Mouse (Mus musculus): Measurements from ENCODE around the gene Nabp2. TPM values are rescaled to one million over a fixed set of nuclear protein-coding genes. Genes with fewer than 3 reads are reported as not detected.

Gene Nabp2
- polyA plus RNA-seq (2015; fragmentation: Nextera tagmentation; extraction: Ambion mirVana) = 51.6 and 55.2 TPM in 2 replicates

DNA sequence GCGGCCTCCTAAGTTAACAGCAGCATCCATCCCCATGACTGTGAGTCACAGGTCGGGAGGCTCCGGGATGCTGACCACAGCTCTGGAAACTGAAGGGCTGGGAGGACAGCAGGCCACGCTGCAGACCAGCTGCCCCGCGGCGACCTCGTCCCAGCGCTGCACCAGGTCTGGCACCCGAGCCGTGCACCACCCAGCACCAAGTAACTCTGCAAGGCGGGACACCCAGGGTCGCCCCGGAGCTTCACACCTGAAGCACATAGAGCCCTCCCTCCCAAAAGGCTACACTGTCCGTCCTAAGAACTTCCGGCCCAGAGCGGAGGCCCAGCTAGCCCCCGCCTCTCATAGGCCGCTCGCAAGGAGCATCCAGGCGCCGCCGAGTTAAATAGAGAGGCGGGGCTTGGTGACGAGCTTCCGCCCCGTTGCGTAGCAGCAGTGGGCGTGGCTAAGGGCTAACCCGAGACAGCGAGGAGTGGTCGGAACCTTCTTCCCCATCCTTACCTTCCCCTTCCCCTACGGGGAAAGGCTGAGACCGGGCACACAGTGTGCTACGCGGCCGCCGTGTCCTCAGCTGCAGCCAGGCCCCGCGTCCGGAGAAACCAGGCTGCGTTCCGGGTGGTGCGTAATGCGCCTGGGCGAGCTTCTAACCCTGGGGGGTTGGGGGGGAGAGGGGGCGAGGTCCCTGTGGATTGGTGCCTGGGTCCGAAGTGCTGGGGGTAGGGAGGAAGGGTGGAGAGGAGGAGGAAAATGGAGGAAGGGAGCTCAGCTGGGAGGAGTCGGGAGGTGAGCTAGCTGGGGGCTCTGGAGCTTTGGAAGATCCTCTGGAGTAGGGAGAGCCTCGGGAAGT is at the start of gene Nabp2, which contains the start of gene Rnf41:
Gene Nabp2, minus strand, starts transcription at position 282 of the 844 bp plus-strand sequence.
Gene Rnf41, plus strand, starts transcription at position 447 of the 844 bp plus-strand sequence.

DNA sequence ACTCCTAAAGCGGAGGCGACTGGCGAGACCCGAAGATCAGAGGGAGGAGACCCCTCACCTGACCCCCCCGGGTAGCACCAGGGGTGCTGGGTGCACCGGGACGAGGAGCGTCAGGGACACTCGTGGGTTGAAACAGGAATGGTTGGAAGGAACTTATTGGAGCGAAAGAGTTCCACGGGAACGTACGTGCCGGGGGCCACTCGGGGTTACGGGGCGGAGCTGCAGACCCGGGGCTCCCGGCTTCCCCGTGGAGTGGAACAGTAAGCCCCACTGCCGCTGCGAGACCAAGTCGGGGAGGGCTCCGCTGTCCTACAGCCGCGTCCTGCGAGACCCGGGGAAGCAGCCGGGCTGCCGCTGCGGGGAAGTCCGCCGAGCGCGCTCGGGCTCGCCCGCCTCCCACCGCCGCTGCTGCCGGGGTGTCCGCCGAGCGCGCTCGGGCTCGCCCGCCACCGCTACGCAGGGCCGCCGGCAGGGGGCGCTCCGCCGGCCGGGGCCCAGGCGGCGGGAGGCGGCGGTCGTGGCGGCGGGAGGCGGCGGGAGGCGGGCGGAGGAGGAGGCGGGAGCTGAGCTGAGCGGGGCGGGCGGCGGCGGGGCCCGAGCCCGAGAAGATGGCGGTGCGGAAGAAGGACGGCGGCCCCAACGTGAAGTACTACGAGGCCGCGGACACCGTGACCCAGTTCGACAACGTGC is 47.6 kb upstream of the Nabp2 start, which contains the start of gene Smarcc2:
Gene Smarcc2, plus strand, starts transcription at position 530 of the 690 bp plus-strand sequence.

GRCm38 (mm10) chr10:128401056-128401455 is 10.2 kb downstream of the Nabp2 start, which contains the start of gene Slc39a5:
Slc39a5 (minus strand) TSS chr10:128401229.

DNA sequence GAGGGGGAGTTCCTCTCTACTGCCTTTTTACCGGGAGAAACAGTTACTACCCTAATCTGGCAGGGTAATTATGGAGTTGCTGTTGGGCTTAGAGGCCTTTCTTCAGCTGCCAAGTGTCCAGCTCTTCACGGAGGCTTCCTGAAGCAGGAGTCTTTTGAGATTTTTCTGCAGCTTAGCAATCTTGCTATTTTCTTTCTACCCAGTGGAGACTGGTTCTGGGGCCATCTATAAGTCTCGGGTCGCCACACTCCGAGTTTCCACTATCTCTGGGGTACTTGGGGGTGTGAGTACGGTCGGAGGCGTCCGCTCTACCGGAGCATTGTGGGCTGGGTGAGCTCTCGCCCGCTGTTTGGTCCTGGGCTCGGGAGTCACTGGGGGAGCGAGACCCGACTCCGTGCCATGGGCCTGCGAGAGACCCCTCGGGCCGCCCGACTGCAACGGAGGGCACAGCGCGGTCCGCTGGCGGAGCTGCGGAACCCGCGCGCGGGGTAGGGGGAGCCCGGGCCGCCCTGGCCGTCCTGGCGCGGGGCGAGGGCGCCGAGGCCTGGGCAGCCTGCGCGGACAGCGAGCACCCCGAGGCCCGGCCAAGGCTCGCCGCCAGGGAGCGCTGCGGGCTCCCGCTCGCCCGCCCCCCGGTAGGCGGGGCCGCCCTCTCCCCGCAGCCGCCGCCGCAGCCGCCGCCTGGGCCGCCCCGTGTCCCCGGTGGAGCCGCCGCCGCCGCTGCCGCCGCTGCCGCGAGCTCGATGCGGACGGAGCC is 34.7 kb downstream of the Nabp2 start, which contains the start of gene Ankrd52:
Gene Ankrd52, plus strand, starts transcription at position 661 of the 757 bp plus-strand sequence.

DNA sequence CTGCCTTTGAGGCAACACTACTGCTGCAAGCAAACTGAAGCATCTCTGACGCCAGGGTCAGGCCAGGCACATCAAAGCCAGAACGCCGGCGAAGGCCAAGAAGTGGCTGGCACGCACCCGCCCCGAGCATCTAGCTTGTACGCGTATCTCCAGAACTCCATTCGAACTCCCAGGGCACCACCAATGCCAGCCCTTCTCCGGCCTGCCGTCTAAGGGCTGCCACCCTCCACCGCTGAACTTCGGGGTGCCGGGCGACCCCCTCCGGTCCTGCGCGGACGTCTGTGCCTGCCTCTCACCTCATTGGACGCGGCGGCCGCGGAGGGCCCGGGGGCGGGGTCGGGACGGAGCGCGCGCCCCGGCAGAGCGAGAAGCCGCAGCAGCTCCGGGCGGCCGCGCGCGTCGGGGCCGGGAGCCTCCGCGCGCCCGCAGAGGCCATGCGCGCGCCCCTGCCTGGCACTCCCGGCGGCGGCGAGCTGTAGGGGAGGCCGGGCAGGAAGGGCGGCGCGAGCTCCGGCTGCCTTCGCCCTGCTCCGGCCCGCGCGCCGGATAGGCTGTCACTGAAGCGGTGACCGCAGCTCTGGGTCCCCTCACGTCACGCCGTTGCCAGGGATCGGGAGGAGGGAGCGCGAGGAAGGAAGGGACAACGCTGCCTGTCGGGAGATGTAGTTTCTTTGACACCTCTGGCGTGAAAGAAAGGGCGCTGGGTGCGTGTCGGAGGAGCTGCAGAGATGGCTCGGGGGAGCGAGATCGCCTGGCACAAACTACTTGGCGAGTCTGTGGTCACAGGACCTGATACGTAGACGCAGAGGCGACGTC is 42.7 kb downstream of the Nabp2 start, which contains the start of gene Coq10a:
Gene Coq10a, minus strand, starts transcription at position 596 of the 816 bp plus-strand sequence.

Small RNA genes within 50 kb of the gene (microRNA-seq; reads per million reads assigned to microRNA genes)
- not detected for gene Gm25361
- not detected for gene Gm26308
- gene Mir6914 = not detected
- not detected for gene Mir6915
- not detected for gene Mir8105

Other genes with a start within 250 kb of the Nabp2 start
- gene Rbms2, start 231.2 kb downstream of the Nabp2 start, polyA plus RNA-seq (2015; fragmentation: Nextera tagmentation; extraction: Ambion mirVana) = 28.2 and 31.3 TPM in 2 replicates
- 0.37 and 0.49 TPM in 2 replicates for gene Gls2, start 217.0 kb downstream of the Nabp2 start, polyA plus RNA-seq (2015; fragmentation: Nextera tagmentation; extraction: Ambion mirVana)
- 20.3 and 21.2 TPM in 2 replicates for gene Spryd4, start 199.7 kb downstream of the Nabp2 start, polyA plus RNA-seq (2015; fragmentation: Nextera tagmentation; extraction: Ambion mirVana)
- not detected in 2 replicates for gene Mip, start 185.7 kb downstream of the Nabp2 start, polyA plus RNA-seq (2015; fragmentation: Nextera tagmentation; extraction: Ambion mirVana)
- gene Timeless, start 179.4 kb downstream of the Nabp2 start, polyA plus RNA-seq (2015; fragmentation: Nextera tagmentation; extraction: Ambion mirVana) = 10.5 and 13.6 TPM in 2 replicates
- 0.12 TPM in 1 of 2 replicates, not detected in the other for gene Apon, start 157.4 kb downstream of the Nabp2 start, polyA plus RNA-seq (2015; fragmentation: Nextera tagmentation; extraction: Ambion mirVana)
- gene Apof, start 142.8 kb downstream of the Nabp2 start, polyA plus RNA-seq (2015; fragmentation: Nextera tagmentation; extraction: Ambion mirVana) = 0.46 and 1.4 TPM in 2 replicates
- 10.9 and 12.7 TPM in 2 replicates for gene Stat2, start 140.9 kb downstream of the Nabp2 start, polyA plus RNA-seq (2015; fragmentation: Nextera tagmentation; extraction: Ambion mirVana)
- not detected in 2 replicates for gene Il23a, start 112.7 kb downstream of the Nabp2 start, polyA plus RNA-seq (2015; fragmentation: Nextera tagmentation; extraction: Ambion mirVana)
- gene Pan2, start 108.2 kb downstream of the Nabp2 start, polyA plus RNA-seq (2015; fragmentation: Nextera tagmentation; extraction: Ambion mirVana) = 11.6 and 12.1 TPM in 2 replicates
- 170 and 182 TPM in 2 replicates for gene Cnpy2, start 89.0 kb downstream of the Nabp2 start, polyA plus RNA-seq (2015; fragmentation: Nextera tagmentation; extraction: Ambion mirVana)
- gene Cs, start 73.8 kb downstream of the Nabp2 start, polyA plus RNA-seq (2015; fragmentation: Nextera tagmentation; extraction: Ambion mirVana) = 150 and 164 TPM in 2 replicates
- gene Coq10a, start 42.5 kb downstream of the Nabp2 start, polyA plus RNA-seq (2015; fragmentation: Nextera tagmentation; extraction: Ambion mirVana) = 16.9 TPM in 2 replicates
- 6.7 and 7.2 TPM in 2 replicates for gene Ankrd52, start 34.4 kb downstream of the Nabp2 start, polyA plus RNA-seq (2015; fragmentation: Nextera tagmentation; extraction: Ambion mirVana)
- 0.06 TPM in 1 of 2 replicates, not detected in the other for gene Slc39a5, start 10.3 kb downstream of the Nabp2 start, polyA plus RNA-seq (2015; fragmentation: Nextera tagmentation; extraction: Ambion mirVana)
- gene Rnf41, start 165 bp upstream of the Nabp2 start, polyA plus RNA-seq (2015; fragmentation: Nextera tagmentation; extraction: Ambion mirVana) = 26.1 and 26.5 TPM in 2 replicates
- gene Smarcc2, start 47.8 kb upstream of the Nabp2 start, polyA plus RNA-seq (2015; fragmentation: Nextera tagmentation; extraction: Ambion mirVana) = 25.9 and 32.1 TPM in 2 replicates
- gene Myl6, start 82.7 kb upstream of the Nabp2 start, polyA plus RNA-seq (2015; fragmentation: Nextera tagmentation; extraction: Ambion mirVana) = 9,114 and 9,500 TPM in 2 replicates
- 3.1 and 3.2 TPM in 2 replicates for gene Myl6b, start 87.2 kb upstream of the Nabp2 start, polyA plus RNA-seq (2015; fragmentation: Nextera tagmentation; extraction: Ambion mirVana)
- 35.3 and 39.3 TPM in 2 replicates for gene Esyt1, start 114.4 kb upstream of the Nabp2 start, polyA plus RNA-seq (2015; fragmentation: Nextera tagmentation; extraction: Ambion mirVana)
- 6.9 and 8.0 TPM in 2 replicates for gene Zc3h10, start 136.3 kb upstream of the Nabp2 start, polyA plus RNA-seq (2015; fragmentation: Nextera tagmentation; extraction: Ambion mirVana)
- gene Rpl41, start 137.8 kb upstream of the Nabp2 start, polyA plus RNA-seq (2015; fragmentation: Nextera tagmentation; extraction: Ambion mirVana) = 3,278 and 3,571 TPM in 2 replicates
- 97.3 and 100 TPM in 2 replicates for gene Pa2g4, start 154.5 kb upstream of the Nabp2 start, polyA plus RNA-seq (2015; fragmentation: Nextera tagmentation; extraction: Ambion mirVana)
- gene Erbb3, start 178.2 kb upstream of the Nabp2 start, polyA plus RNA-seq (2015; fragmentation: Nextera tagmentation; extraction: Ambion mirVana) = 6.5 and 7.6 TPM in 2 replicates
- 632 and 654 TPM in 2 replicates for gene Rps26, start 215.3 kb upstream of the Nabp2 start, polyA plus RNA-seq (2015; fragmentation: Nextera tagmentation; extraction: Ambion mirVana)
- 1.4 and 2.5 TPM in 2 replicates for gene Ikzf4, start 234.5 kb upstream of the Nabp2 start, polyA plus RNA-seq (2015; fragmentation: Nextera tagmentation; extraction: Ambion mirVana)